Mouse (Mus musculus): ENCODE data around the gene Ppp1ca.

The Ppp1ca gene

DNA sequence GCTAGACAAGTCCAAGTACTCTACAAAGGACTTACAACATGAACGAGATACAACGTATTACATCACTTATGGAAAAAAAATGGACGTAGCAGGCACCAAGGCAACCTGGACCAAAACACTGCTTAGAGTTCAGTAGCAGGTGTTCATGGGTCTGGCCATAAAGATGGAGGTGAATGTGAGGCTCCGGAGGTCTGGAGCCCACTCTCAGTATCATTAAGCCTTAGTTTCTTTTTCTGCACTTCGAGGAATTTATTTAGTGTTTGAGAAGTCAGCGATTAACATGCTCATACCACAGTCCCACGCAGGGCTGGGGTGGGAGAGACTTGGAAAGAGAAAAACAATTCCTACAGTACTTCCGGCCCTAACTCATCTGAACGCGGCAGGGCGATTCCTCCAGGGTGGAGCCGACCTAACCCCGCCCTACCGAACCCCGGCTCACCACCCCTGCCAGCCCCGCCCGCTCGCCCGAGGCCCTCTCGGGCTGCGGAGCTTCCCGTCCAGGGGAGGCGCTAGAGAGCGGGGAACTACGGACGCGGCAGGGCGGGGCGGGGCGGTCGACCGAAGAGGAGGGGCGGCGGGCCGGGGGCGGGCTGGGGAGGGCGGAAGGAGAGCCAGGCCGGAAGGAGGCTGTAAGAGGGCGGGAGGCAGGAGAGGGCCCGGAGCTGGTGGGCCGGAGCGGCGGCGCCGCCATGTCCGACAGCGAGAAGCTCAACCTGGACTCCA, at the start of gene Ppp1ca:
TSS of gene Ppp1ca (plus strand) at position 538 of the 723 bp plus-strand sequence.
- peak; percentile 85 for DNase-seq (ENCODE audit: low spot score)

GRCm38 (mm10) chr19:4142416-4143173, 49.3 kb upstream of the Ppp1ca start:
- DNase-seq (ENCODE audit: low spot score): no peak

- DNase-seq (ENCODE audit: low spot score): no peak
Observed at GRCm38 (mm10) chr19:4143759-4144268, 48.1 kb upstream of the Ppp1ca start, which contains the start of gene Cabp4. TSS of gene Cabp4 (minus strand) at chr19:4144033.

GRCm38 (mm10) chr19:4144550-4145498, 47.0 kb upstream of the Ppp1ca start:
- DNase-seq (ENCODE audit: low spot score): no peak

GRCm38 (mm10) chr19:4145936-4146335, 45.9 kb upstream of the Ppp1ca start:
- no peak for DNase-seq (ENCODE audit: low spot score)

DNA sequence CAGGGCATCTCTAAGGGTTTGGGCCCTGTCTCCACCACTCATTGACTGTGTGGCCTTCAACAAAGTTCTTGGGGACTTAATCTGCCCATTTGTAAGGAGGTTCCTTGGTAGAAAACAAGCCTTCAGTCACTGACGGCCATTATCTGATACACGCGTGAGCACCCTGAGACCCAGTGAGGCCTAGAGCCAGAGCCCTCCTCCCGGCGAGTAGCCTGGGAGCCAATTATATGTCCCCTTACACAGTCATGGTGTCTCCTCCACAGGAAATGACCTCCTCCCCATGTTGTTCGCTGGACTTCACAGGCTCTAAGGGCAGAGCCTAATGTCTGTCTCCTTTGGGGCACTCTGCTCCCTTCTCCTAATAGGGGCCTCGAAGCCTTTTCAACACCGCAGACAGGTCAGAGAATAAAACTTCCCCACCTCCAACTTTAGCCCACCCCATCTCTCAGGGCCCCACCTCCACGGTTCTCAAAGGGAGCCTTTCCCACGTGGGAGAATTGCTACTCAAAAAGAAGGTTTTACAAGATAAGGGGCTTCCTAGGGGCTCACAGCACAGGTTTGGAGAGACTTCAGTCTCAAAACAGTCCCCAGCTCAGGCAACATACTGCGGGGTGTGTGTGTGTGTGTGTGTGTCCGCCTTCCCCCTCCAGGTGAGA, 45.4 kb upstream of the Ppp1ca start:
- no peak for DNase-seq (ENCODE audit: low spot score)

DNA sequence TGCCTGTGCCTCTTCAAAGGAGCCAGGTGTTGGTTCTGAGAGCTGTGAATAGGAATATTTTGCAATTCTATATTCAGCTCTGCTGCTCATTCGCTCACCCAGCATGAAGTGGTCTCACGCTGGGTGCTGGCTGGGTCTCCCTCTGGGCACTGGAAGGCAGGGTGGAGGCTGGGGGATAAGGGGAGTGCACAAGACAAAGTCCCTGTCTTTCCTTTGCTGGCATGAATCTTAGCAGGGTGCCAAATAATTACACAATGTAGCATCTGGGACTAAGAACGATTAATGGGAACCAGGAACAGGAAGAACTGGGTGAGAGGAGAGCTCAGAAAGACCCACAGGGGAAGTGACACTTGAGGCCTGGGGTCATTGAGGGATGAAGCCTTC, 44.9 kb upstream of the Ppp1ca start:
- no peak for DNase-seq (ENCODE audit: low spot score)

- no peak for DNase-seq (ENCODE audit: low spot score)
Observed at GRCm38 (mm10) chr19:4147782-4148490, 43.9 kb upstream of the Ppp1ca start.

GRCm38 (mm10) chr19:4148491-4148806, 43.4 kb upstream of the Ppp1ca start, which contains the start of gene Coro1b:
TSS of gene Coro1b (plus strand) at chr19:4148619.
- DNase-seq (ENCODE audit: low spot score): peak; percentile 93

DNA sequence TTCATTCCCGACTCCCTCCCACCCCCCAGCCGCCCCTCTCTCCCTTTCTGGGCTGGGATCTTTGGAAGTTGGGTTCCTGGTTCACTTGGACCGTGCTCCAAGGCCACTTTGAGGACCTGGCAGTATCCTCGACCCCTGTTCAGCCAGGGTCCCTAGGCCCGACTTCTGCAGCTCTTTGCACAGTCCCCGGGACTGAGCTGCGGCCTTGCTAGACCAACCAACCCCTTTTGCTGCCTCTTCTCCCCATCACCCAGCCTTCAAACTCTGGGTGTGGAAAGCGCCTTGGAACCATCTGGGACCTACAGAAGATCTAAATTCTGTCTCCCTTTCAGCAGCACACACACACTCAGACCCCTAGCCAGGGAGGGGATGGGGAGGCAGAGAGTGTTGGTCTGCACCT, 43.0 kb upstream of the Ppp1ca start:
- DNase-seq (ENCODE audit: low spot score): no peak

GRCm38 (mm10) chr19:4149283-4149682, 42.6 kb upstream of the Ppp1ca start:
- no peak for DNase-seq (ENCODE audit: low spot score)

DNA sequence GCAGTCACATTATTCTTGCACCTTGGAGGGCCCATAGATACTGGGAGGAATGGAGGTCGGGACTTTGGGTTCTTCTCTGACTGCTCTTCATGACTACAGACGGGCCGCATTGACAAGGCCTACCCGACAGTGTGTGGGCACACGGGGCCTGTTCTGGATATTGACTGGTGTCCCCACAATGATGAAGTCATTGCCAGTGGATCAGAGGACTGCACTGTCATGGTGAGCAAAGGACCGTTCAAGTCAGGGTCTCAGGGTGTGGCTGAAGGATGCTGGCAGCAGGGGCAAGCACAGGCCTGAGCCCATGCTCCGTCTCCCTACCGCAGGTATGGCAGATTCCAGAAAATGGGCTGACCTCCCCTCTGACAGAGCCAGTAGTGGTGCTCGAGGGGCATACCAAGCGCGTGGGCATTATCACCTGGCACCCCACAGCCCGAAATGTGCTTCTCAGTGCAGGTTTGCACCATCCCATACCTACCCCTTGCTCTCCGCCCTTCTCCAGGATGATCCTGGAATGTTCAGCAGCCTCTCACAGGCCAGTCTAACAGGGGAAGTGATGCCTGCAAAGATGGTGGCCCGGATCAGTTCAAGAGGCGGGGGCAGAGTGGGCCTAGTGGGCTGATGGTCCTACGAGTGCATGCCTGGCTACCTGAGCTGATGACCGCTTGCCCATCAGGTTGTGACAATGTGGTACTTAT, 42.0 kb upstream of the Ppp1ca start:
- no peak for DNase-seq (ENCODE audit: low spot score)

- DNase-seq (ENCODE audit: low spot score): no peak
Observed at GRCm38 (mm10) chr19:4150567-4151487, 41.0 kb upstream of the Ppp1ca start.

DNA sequence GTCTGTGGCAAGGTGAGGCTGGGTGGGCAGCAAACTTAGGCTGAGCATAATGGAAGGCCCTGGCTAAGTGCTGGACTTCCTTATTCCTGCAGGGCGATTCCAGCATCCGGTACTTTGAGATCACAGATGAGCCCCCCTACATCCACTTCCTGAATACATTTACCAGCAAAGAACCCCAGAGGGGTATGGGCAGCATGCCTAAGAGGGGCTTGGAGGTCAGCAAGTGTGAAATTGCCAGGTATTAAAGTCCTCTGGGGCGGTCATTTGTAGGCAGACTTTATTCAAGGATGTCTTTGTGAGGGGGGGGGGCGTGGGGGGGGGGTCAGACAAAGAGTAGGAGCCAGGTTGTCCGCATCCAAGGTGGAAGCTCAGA, 40.4 kb upstream of the Ppp1ca start:
- DNase-seq (ENCODE audit: low spot score): no peak

DNA sequence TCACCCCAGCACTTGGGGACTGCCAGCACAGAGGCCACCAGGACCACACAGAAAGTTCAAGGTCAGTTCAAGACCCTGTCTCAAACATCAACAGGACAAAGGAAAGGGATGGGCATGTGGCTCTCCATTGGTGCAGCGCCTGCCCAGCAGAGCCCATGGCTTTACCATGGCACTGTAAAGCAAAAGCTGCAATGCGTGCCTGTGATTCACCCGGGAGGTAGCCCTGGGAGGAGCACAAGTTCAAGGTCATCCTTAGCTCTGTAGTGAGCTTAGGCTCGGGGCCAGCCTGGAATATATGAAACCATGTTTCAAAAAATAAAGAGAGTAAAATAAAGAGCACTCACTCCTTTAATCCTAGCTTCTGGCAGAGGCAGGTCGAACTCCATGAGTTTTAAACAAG, 40.0 kb upstream of the Ppp1ca start:
- no peak for DNase-seq (ENCODE audit: low spot score)

DNA sequence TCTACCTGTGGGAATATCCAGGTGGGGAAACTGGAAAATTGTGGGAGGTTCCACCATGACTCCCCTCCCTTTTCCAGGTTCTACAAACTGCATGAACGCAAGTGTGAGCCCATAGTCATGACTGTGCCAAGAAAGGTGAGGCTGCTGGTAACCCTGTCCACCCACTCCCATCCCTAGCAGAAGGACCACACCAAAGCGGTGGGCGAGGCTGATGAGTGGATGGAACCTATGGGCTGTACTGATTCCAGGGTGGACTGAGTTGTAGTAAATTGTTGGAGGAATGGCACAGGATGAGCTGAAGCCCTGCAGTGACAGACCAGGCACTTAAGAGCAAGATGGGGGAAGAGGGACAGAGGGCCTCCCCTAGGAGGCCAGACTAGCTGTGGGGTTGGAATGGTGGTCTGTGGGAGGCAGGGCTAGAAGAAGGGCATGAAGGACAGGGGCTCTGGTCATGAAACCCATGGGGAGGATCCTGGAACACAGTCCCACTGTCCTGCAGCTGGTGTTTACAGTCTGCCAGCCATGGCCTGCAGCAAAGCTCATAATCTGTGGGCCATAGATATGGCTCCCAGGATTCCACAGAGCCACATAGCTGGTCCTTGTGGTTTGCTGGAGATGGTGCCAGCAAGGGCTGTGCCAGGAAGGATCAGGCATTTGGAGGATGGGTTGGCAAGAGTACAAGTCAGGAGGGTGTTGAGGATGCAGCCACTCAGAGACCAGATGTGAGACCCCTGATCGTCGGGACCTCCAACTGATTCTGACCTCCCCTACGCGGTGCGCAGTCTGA, 39.2 kb upstream of the Ppp1ca start:
- no peak for DNase-seq (ENCODE audit: low spot score)

DNA sequence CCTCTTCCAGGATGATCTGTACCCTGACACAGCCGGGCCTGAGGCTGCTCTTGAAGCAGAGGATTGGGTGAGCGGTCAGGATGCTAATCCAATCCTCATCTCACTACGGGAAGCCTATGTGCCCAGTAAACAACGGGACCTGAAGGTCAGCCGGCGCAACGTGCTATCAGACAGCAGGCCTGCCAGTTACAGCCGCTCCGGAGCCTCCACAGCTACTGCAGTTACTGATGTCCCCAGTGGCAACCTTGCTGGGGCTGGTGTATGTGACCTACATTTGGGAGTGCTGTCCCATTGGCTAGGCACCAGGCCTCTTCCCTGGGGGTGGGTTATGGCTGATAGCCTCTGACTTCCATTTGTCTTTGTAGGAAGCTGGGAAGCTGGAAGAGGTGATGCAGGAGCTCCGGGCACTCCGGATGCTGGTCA, 38.6 kb upstream of the Ppp1ca start, which contains the start of gene Ptprcap:
TSS of gene Ptprcap (plus strand) at position 373 of the 423 bp plus-strand sequence.
- no peak for DNase-seq (ENCODE audit: low spot score)

DNA sequence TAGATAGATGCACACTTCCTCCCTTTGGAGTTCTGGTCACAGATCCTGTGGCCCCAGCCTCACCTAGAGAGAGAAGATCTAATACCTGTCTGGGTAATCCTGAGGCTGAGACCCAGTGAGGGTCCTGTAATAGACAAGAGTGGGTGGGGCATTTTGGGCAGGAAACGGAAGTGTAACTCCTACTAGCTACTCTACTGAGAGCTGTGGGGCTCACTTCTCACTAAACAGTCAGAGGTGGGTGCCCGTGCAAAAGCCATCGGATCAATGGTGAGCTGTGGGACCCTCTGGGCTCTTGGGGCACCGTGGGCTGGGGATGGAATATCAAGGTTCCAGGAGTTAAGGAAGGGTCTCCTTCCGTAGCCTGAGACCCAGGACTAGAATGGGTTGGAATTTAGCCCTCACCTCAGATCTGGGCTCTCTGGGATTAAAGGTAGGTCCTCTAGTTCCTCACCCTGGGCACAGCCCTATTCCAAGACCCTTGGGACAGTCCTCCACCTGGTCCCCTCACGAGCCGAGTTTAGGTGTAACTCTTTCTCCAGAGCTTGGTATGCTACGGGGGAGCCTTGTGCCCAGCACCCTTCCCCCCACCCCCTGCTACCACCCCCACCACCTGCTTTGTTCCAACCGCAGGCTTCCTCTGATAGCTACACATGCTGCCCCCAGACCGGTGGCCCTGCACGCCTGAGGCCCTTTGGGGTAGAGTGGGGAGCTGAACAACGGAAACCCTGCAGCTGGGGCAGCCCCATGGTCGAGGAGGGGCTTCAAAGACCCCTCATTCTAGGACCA, 37.2 kb upstream of the Ppp1ca start:
- no peak for DNase-seq (ENCODE audit: low spot score)
